Mouse (Mus musculus): ENCODE measurements around the gene Ppm1d. TPM values are rescaled to one million over a fixed set of nuclear protein-coding genes. Genes with fewer than 3 reads are reported as not detected.

Gene Ppm1d
- polyA plus RNA-seq, 1 experiment from 2014 or later = 30.7 TPM

Other genes with a start within 250 kb of the Ppm1d start
- gene Usp32, start 171.1 kb upstream of the Ppm1d start, polyA plus RNA-seq (2014; fragmentation: Nextera tagmentation; extraction: Ambion mirVana) = 5.7 and 6.1 TPM in 2 replicates
- not detected in 2 replicates for gene 1700125H20Rik, start 140.8 kb upstream of the Ppm1d start, polyA plus RNA-seq (2014; fragmentation: Nextera tagmentation; extraction: Ambion mirVana)
- gene Appbp2, start 76.1 kb upstream of the Ppm1d start, polyA plus RNA-seq (2014; fragmentation: Nextera tagmentation; extraction: Ambion mirVana) = 56.5 and 58.8 TPM in 2 replicates
- gene Bcas3, start 41.9 kb downstream of the Ppm1d start, polyA plus RNA-seq (2014; fragmentation: Nextera tagmentation; extraction: Ambion mirVana) = 31.2 and 41.1 TPM in 2 replicates

Measured in embryonic facial prominence, embryonic 11.5 days (tissue).